Mouse (Mus musculus) liver, embryonic 14.5 days (tissue): ENCODE results near the gene Kcnab2. TPM values are rescaled to one million over a fixed set of nuclear protein-coding genes. Genes with fewer than 3 reads are reported as not detected.

Experiments
- ATAC-seq: fragments of 200-750 bp; cut with Nextera tagmentation; 2 replicates; pipeline ENCODE4 v1.8.0; 2017; ENCODE audit warnings: moderate number of reproducible peaks, mild to moderate bottlenecking, moderate library complexity; ENCODE audit not compliant: insufficient read depth
- DNase-seq, 3 experiments: peaks; one replicate each; pipeline ENCODE4 v3.0.0-alpha.2; 2012 to 2013; ENCODE audit warnings: low read depth in 3 of 3, low spot score in 3 of 3
- H3K27ac ChIP-seq: fragments of 300-500 bp; sonication (generic); 2 replicates; pipeline ENCODE4 v1.5.1; 2014; ENCODE audit warnings: moderate library complexity, mild to moderate bottlenecking, control low read depth, inconsistent platforms
- H3K27me3 ChIP-seq: fragments of 300-500 bp; sonication (generic); 2 replicates; pipeline ENCODE4 v1.6.1; 2014; ENCODE audit warnings: mild to moderate bottlenecking, low read length, moderate library complexity; ENCODE audit not compliant: control insufficient read depth, insufficient read depth
- H3K36me3 ChIP-seq: fragments of 300-500 bp; sonication (generic); replicated peaks from 2 replicates; pipeline ENCODE4 v1.6.1; 2014; ENCODE audit warnings: low read depth; ENCODE audit not compliant: control insufficient read depth, insufficient read depth
- H3K4me1 ChIP-seq, 2 experiments: fragments of 200-500 bp in 1 of 2; fragments of 300-500 bp in 1 of 2; sonication (generic) in 1 of 2; replicated peaks; 2 replicates each; pipeline ENCODE4 v1.6.1; 2012 to 2014; ENCODE audit warnings: antibody characterized with exemption in 1 of 2, inconsistent platforms in 1 of 2, low read length in 1 of 2; ENCODE audit not compliant: control insufficient read depth in 2 of 2, insufficient read depth in 2 of 2
- H3K4me2 ChIP-seq: fragments of 300-500 bp; sonication (generic); 2 replicates; pipeline ENCODE4 v1.6.1; 2014; ENCODE audit warnings: low read depth, mild to moderate bottlenecking, control low read depth, moderate library complexity
- H3K4me3 ChIP-seq, 2 experiments: fragments of 200-500 bp in 1 of 2; fragments of 300-500 bp in 1 of 2; sonication (generic) in 1 of 2; 2 replicates each; pipeline ENCODE4 v1.5.1; 2012 to 2014; ENCODE audit warnings: low read depth in 2 of 2, low read length in 2 of 2, mild to moderate bottlenecking in 2 of 2, control low read depth in 1 of 2, inconsistent platforms in 1 of 2, moderate library complexity in 1 of 2; ENCODE audit not compliant: insufficient read depth in 1 of 2
- H3K9ac ChIP-seq: fragments of 300-500 bp; sonication (generic); replicated peaks from 2 replicates; pipeline ENCODE4 v1.6.1; 2014; ENCODE audit warnings: mild to moderate bottlenecking, control low read depth, moderate library complexity
- H3K9me3 ChIP-seq: fragments of 300-500 bp; sonication (generic); 2 replicates; pipeline ENCODE4 v1.6.1; 2016; ENCODE audit warnings: low read length, mixed read lengths; ENCODE audit not compliant: control insufficient read depth
- CTCF ChIP-seq: IDR thresholded peaks from 2 replicates; pipeline ENCODE4 v1.5.1; 2016; ENCODE audit warnings: antibody characterized with exemption, low read depth, control low read depth
- EP300 ChIP-seq: IDR thresholded peaks from 2 replicates; pipeline ENCODE4 v1.6.1; 2016; ENCODE audit warnings: antibody characterized with exemption, low read depth
- WGBS: fragments of 180-500 bp; shearing (Covaris S2); extraction: QIAGEN DNeasy Blood & Tissue Kit; methylation state at CpG from one replicate; pipeline ENCODE4 v1.1.7; 2014; ENCODE audit not compliant: insufficient replicate concordance; 5-methylcytosine and 5-hydroxymethylcytosine counted together
- polyA plus RNA-seq, 2 experiments: library from polyadenylated mRNA; depleted of rRNA in 1 of 2; stranded (reverse) in 1 of 2; unstranded in 1 of 2; fragments of >200 nt; fragmentation: Nextera tagmentation in 1 of 2; extraction: Ambion mirVana in 1 of 2; gene quantifications; 2 replicates each; pipeline versions ENCODE4 v1.2.1 to v1.2.3; 2012 to 2014

The Kcnab2 gene
- polyA plus RNA-seq, 2 experiments, result 3.3 to 6.3 TPM

DNA sequence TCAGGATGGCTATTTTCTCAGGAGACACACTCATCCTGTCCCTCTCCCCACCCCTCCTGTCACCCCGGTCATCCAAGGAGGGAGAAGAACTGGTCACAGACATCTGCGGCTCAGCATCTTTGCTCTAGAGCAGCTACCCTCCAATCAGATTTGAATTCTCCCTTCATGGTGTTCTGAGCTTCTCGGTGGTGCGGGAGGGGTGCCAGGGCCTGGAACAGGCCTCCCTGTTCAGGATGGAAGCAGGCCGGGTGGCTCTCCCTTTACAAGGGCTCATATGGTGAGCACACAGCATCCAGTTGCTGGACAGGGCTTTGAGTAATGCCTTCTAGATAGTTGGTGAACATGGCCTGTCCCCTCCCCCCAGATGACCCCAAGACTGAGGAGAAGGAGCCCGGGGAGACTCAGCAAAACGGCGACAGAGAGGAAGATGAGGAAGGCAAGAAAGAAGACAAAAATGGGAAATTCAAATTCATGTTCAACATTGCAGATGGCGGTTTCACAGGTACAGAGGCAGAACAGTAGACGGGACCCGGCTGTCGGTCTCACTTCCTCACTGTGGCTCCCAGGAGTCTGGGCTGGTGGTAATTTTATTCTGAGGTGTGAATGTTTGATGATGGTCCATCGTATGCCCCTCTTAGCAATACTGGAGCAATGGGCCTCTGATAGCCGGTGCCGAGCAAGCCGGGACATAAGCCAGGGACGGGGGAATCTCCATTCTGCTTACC lies 95.0 kb downstream of the Kcnab2 start:
- H3K4me1 ChIP-seq, result no peaks in the 10 kb centered on the region
- DNase-seq (no peak), ATAC-seq (no peak)
- no peak overlapping the region for H3K4me3 ChIP-seq
- H3K27ac ChIP-seq, result no peak overlapping the region
- 68% methylated on average over 17 of the region's 17 CpGs for WGBS
- no peak for TF ChIP-seq CTCF
- TF ChIP-seq EP300, result no peak
- no peaks in the 10 kb centered on the region for H3K27me3 ChIP-seq
- no peaks in the 10 kb centered on the region for H3K9me3 ChIP-seq
- H3K36me3 ChIP-seq, result no peaks in the 10 kb centered on the region
- H3K4me2 ChIP-seq, result no peak overlapping the region
- H3K9ac ChIP-seq, result no peak overlapping the region

DNA sequence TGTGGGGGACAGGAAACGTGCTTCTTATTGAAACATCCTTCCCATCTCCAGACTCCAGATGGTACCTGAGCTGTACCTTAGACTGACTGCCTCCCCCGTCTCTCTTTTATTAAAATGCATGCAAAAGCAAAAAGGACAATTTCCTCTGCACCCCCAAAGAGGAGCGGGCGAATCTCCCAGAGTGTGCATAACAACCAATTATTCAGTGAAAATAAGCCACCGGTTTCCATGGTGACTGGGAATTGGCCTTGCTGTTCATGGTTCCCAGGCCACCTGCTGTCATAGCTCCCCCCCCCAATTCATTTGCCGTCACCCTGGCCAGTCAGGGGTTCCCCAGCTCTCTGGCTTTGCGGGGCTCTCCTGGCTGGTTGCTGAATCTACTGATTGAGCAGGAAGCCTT lies 112.4 kb downstream of the Kcnab2 start:
- Histone ChIP-seq H3K9me3 (no peaks in the 10 kb centered on the region), H3K27me3 (no peaks in the 10 kb centered on the region), H3K27ac (no peak overlapping the region), H3K4me1 (no peaks in the 10 kb centered on the region), H3K4me2 (no peak overlapping the region), H3K4me3 (no peak overlapping the region), H3K36me3 (no peaks in the 10 kb centered on the region), H3K9ac (no peak overlapping the region)
- ATAC-seq (no peak), DNase-seq (no peak)
- TF ChIP-seq EP300, result no peak
- TF ChIP-seq CTCF, result no peak
- 64% methylated on average over 7 of the region's 7 CpGs for WGBS

DNA sequence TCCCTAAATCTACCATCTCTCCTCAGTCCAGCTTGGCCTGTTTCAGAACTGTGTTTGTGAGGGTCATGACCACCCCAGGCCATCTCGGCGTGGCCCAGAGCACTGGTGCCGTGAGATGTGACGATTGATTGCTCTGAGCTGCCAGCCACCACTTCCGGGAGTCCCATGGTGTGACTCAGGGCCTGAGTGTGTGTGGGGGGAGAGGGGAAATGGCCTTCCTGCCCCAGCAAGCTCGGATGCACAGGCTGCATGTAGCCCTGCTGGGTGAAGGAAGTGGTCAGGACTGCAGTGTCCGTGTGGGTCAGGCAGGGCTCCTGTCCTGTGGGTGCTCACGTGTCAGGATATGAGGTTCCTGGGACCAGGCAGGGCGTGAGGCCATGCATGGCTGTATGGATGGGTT lies 115.5 kb downstream of the Kcnab2 start:
- Histone ChIP-seq H3K27me3 (no peaks in the 10 kb centered on the region), H3K9ac (no peak overlapping the region), H3K27ac (no peak overlapping the region), H3K4me2 (no peak overlapping the region), H3K4me3 (no peak overlapping the region), H3K4me1 (no peaks in the 10 kb centered on the region), H3K36me3 (no peaks in the 10 kb centered on the region), H3K9me3 (no peaks in the 10 kb centered on the region)
- DNase-seq, result no peak
- ATAC-seq, result peak; percentile 7; the same call in 1 of the 2 replicates
- no peak for TF ChIP-seq EP300
- TF ChIP-seq CTCF, result no peak
- 13% methylated on average over 9 of the region's 9 CpGs for WGBS

- H3K36me3 ChIP-seq, result no peaks in the 10 kb centered on the region
- no peaks in the 10 kb centered on the region for H3K27me3 ChIP-seq
- H3K9me3 ChIP-seq, result no peaks in the 10 kb centered on the region
- no peak overlapping the region for H3K9ac ChIP-seq
- WGBS, result 2% methylated on average over 24 of the region's 24 CpGs
- no peak overlapping the region for H3K4me3 ChIP-seq
- H3K4me1 ChIP-seq, result no peaks in the 10 kb centered on the region
- H3K27ac ChIP-seq, result no peak overlapping the region
- peak overlapping the region; percentile 16 for H3K4me2 ChIP-seq
- TF ChIP-seq CTCF, result no peak
- TF ChIP-seq EP300, result no peak
- ATAC-seq, result peak; percentile 64; the same call in 1 of the 2 replicates
- DNase-seq, result peak; percentile 23 to 36 (median 31)
These were observed 116.8 kb downstream of the Kcnab2 start for GRCm38 (mm10) chr4:152360855-152361254.

DNA sequence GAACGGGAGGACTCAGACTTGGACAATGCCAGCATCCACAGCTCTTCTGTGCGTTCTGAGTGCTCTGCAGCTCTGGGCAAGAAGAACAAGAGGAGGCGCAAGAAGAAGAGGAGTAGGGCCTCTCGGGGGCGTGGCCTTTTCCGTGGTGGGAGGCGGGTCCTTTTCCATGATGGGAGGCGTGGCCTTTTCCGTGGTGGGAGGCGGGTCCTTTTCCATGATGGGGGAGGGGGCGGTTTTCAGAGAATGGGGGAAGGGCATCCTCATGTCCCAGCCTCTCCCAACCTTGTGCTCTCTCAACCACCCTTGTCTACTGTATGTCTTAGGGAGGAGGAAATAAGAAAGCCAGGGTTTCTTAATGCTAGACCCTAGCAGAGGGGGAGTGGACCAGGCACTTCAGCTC lies 118.0 kb downstream of the Kcnab2 start:
- Histone ChIP-seq H3K4me1 (no peaks in the 10 kb centered on the region), H3K36me3 (no peaks in the 10 kb centered on the region), H3K9ac (no peak overlapping the region), H3K4me2 (no peak overlapping the region), H3K9me3 (no peaks in the 10 kb centered on the region), H3K4me3 (no peak overlapping the region), H3K27me3 (no peaks in the 10 kb centered on the region), H3K27ac (no peak overlapping the region)
- TF ChIP-seq CTCF (no peak), EP300 (no peak)
- no peak for ATAC-seq
- DNase-seq, result no peak
- WGBS, result 4% methylated on average over 11 of the region's 11 CpGs
